Mouse (Mus musculus) intestine, embryonic 14.5 days (tissue): Measurements from ENCODE around the gene Angptl1. TPM values are rescaled to one million over a fixed set of nuclear protein-coding genes. Genes with fewer than 3 reads are reported as not detected.
A peak's percentile ranks its signal among the peaks of the same experiment; 100 is the strongest.

Experiments
- ATAC-seq: fragments of 200-750 bp; cut with Nextera tagmentation; replicated peaks from 2 replicates; pipeline ENCODE4 v1.8.0; 2017; ENCODE audit warnings: low read depth, moderate number of reproducible peaks, moderate TSS enrichment, moderate library complexity; ENCODE audit not compliant: low FRiP score, low TSS enrichment
- DNase-seq: peaks from one replicate; pipeline ENCODE4 v3.0.0-alpha.2; 2018; ENCODE audit warnings: low spot score
- H3K27ac ChIP-seq: fragments of 300-500 bp; sonication (generic); 2 replicates; pipeline ENCODE4 v1.5.1; 2014; ENCODE audit warnings: low read depth, mild to moderate bottlenecking, control low read depth
- H3K27me3 ChIP-seq: fragments of 300-500 bp; sonication (generic); replicated peaks from 2 replicates; pipeline ENCODE4 v1.6.1; 2014; ENCODE audit warnings: low read length, control low read depth; ENCODE audit not compliant: control insufficient read depth, insufficient read depth
- H3K36me3 ChIP-seq: fragments of 300-500 bp; sonication (generic); 2 replicates; pipeline ENCODE4 v1.6.1; 2014; ENCODE audit warnings: low read length, control low read depth; ENCODE audit not compliant: control insufficient read depth, insufficient read depth
- H3K4me1 ChIP-seq: fragments of 300-500 bp; sonication (generic); replicated peaks from 2 replicates; pipeline ENCODE4 v1.6.1; 2014; ENCODE audit warnings: low read length, control low read depth, mixed read lengths; ENCODE audit not compliant: control insufficient read depth, insufficient read depth
- H3K4me2 ChIP-seq: fragments of 300-500 bp; sonication (generic); 2 replicates; pipeline ENCODE4 v1.6.1; 2014; ENCODE audit warnings: low read length
- H3K4me3 ChIP-seq: fragments of 300-500 bp; sonication (generic); 2 replicates; pipeline ENCODE4 v1.5.1; 2014; ENCODE audit warnings: low read depth, low read length, control low read depth, mixed read lengths
- H3K9ac ChIP-seq: fragments of 300-500 bp; sonication (generic); 2 replicates; pipeline ENCODE4 v1.6.1; 2014; ENCODE audit warnings: mild to moderate bottlenecking, low read length
- H3K9me3 ChIP-seq: fragments of 300-500 bp; sonication (generic); 2 replicates; pipeline ENCODE4 v1.6.1; 2016; ENCODE audit warnings: low read length, control low read depth; ENCODE audit not compliant: control insufficient read depth
- whole genome bisulfite sequencing: fragments of 180-500 bp; shearing (Covaris S2); extraction: QIAGEN DNeasy Blood & Tissue Kit; methylation state at CpG from one replicate; pipeline ENCODE4 v1.1.7; 2014; 5-methylcytosine and 5-hydroxymethylcytosine counted together
- polyA plus RNA-seq: library from polyadenylated mRNA; unstranded; fragments of >200 nt; fragmentation: Nextera tagmentation; extraction: Ambion mirVana; gene quantifications from 2 replicates; pipeline ENCODE4 v1.2.1, GENCODE M21; 2014

Gene Angptl1
- polyA plus RNA-seq, 1 experiment from 2014 or later = 38.7 TPM

DNA sequence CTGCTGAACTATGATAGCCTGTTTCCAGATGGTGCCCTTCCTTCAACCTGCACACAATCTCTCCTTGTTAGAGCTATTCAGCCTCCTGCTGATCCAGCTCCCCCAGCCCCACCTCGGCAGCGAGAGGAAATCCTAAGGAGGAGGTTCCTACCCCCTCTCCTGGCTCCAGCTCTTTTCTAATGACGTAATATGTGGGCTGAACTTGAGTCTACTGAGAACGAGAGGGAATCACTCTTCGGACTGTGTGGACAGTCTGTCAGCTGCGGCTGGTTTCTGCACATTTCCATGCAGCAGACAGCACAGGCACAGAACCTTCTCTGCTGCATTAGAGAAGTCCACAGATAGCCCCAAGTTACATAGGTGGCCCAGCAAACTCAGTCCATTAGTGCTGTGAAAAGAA is 333 bp downstream of the Angptl1 start:
- ATAC-seq (peak; percentile 88), DNase-seq (peak; percentile 78)
- WGBS = 0% methylated on average over 6 of the region's 6 CpGs
- Histone ChIP-seq H3K9me3 (no peaks in the 10 kb centered on the region), H3K27ac (peak overlapping the region; percentile 81), H3K9ac (peak overlapping the region; percentile 56), H3K4me1 (peaks cover 18% of the 10 kb centered on the region), H3K27me3 (no peaks in the 10 kb centered on the region), H3K4me3 (peak overlapping the region; percentile 48), H3K36me3 (no peaks in the 10 kb centered on the region), H3K4me2 (peak overlapping the region; percentile 55)

DNA sequence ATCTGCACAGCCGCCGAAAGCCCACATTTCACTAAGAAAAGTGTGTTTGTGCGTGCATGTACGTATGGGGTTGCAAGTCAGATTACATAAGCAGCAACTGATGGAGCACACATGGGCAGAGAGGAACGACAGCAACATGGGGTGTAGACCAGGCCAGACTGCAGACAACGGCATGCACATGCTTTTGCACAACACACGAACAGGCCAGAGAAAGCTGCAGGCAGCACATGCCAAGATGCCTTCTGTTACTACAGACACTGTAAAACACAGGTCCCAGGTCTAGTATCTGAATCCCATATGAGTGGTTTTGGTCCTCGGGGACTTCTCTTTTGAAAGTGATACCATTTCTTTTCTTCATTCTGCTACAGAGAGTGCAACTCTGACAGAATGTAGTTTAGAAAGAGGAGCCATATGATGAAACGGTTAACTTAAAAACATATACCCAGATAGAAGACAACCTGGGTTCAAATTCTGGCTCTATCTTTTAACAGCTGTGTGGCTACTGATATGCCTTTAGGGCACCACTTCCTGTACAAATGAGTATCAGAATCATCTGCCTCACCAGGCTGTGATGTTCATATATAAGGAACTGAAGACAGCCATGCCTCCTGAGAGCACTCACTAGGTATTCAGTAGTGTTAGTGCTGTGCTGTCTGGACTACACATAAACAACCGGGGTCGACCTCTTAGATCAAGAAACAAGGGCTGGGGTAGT is 3.4 kb downstream of the Angptl1 start:
- Histone ChIP-seq H3K9ac (no peak overlapping the region), H3K4me3 (peak overlapping the region; percentile 48; the same call in 1 of the 2 replicates), H3K4me2 (peak overlapping the region; percentile 55), H3K9me3 (no peaks in the 10 kb centered on the region), H3K27ac (peak overlapping the region; percentile 22; the same call in 1 of the 2 replicates), H3K27me3 (no peaks in the 10 kb centered on the region), H3K36me3 (peaks cover 11% of the 10 kb centered on the region; the same call in 1 of the 2 replicates), H3K4me1 (peaks cover 24% of the 10 kb centered on the region)
- WGBS = 43% methylated on average over 11 of the region's 11 CpGs
- ATAC-seq = no peak
- no peak for DNase-seq

DNA sequence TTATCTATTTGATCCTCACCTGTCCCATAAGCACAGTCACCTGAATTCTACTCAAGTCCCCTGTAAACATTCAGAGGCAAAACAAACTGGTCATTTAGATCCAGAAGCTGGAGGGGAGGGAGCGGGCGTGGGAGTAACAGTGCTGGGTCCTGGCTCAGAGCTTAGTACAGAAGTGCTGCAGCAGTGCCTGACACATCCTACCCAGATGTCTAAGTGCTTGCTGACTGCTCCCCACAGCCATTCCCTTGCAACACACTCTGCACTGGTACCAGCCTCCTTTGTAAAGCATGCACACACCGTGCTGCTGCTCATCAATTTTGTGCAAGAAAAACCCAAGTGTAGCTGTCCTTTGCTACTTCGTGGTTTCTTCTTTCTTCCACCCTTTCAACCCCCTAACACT is 8.7 kb downstream of the Angptl1 start:
- Histone ChIP-seq H3K4me1 (peaks cover 9% of the 10 kb centered on the region), H3K36me3 (peaks cover 11% of the 10 kb centered on the region; the same call in 1 of the 2 replicates), H3K27ac (no peak overlapping the region), H3K27me3 (no peaks in the 10 kb centered on the region), H3K4me3 (no peak overlapping the region), H3K9ac (no peak overlapping the region), H3K4me2 (no peak overlapping the region), H3K9me3 (no peaks in the 10 kb centered on the region)
- WGBS = 50% methylated on average over 4 of the region's 4 CpGs
- DNase-seq (no peak), ATAC-seq (no peak)

DNA sequence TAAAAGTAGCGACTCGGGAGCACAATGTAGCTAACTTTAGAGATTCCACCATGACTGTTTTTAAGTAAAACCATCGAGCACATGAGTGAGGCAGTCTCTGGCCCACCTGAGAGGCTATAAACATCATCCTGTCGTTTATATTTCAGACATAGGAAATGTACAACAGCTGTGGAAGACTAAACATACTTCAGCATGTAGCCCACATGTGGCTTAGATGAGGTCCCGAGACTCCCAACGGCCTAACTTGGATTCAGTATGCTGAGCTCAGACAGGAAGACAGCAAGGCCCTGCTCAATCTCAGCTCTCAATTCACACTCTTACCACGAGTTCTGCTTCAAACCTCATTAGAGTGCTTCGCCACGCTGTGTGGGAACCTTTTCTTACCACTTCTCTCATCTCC is 14.0 kb downstream of the Angptl1 start:
- 34% methylated on average over 9 of the region's 9 CpGs for WGBS
- Histone ChIP-seq H3K27me3 (no peaks in the 10 kb centered on the region), H3K9ac (no peak overlapping the region), H3K4me1 (peaks cover 11% of the 10 kb centered on the region), H3K27ac (peak overlapping the region; percentile 86), H3K9me3 (no peaks in the 10 kb centered on the region), H3K4me3 (no peak overlapping the region), H3K4me2 (no peak overlapping the region; the same call in 1 of the 2 replicates), H3K36me3 (no peaks in the 10 kb centered on the region; the same call in 1 of the 2 replicates)
- ATAC-seq (peak; percentile 60; the same call in 1 of the 2 replicates), DNase-seq (no peak)

DNA sequence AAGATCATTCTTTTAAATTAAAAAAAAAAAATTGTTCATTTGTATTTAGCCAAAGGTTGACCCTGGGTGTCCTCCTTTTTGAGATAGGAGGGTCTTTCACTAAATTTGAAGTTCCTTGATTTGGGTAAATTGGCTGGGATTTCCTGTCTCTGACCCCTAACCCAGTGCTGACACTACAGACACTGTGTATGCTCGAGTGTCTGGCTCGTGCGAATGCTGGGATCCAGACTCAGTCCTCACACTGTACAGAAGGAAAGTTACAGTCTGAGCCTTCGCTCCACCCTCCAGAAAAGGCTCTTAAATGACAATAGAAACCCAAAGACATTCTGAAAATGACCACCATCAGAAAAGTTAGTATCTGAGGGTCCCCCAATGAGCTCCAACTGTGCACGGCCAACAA is 14.5 kb downstream of the Angptl1 start:
- H3K4me2 ChIP-seq = no peak overlapping the region
- DNase-seq = no peak
- H3K27me3 ChIP-seq = no peaks in the 10 kb centered on the region
- no peaks in the 10 kb centered on the region for H3K9me3 ChIP-seq
- WGBS = 55% methylated on average over 5 of the region's 5 CpGs
- H3K27ac ChIP-seq = peak overlapping the region; percentile 86
- no peak for ATAC-seq
- no peak overlapping the region for H3K9ac ChIP-seq
- peaks cover 11% of the 10 kb centered on the region for H3K4me1 ChIP-seq
- H3K4me3 ChIP-seq = no peak overlapping the region
- peaks cover 1% of the 10 kb centered on the region; the same call in 1 of the 2 replicates for H3K36me3 ChIP-seq

DNA sequence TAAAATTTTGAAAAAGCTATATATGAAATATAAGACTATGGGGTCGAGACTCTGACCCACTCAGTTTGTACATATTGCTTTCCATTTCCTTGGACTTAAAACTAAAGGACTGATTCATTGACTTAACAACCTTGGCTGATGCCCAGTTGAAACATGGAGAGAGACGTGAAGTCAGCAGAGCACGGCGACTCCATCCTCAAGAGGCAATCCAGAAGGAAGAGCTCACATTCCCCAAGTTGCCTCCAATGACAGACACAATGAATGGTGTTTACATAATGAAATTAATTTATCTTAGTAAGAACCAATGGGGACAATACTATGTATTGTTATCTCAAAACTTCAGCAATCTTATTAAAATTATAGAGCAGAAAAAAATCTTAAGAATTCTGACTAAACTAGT is 16.2 kb downstream of the Angptl1 start:
- no peak overlapping the region for H3K9ac ChIP-seq
- H3K27ac ChIP-seq = no peak overlapping the region
- ATAC-seq (no peak), DNase-seq (no peak)
- H3K4me2 ChIP-seq = no peak overlapping the region
- H3K36me3 ChIP-seq = peaks cover 9% of the 10 kb centered on the region
- H3K4me3 ChIP-seq = no peak overlapping the region
- H3K4me1 ChIP-seq = peaks cover 11% of the 10 kb centered on the region
- no peaks in the 10 kb centered on the region for H3K9me3 ChIP-seq
- no peaks in the 10 kb centered on the region for H3K27me3 ChIP-seq
- WGBS = 56% methylated on average over 4 of the region's 4 CpGs

DNA sequence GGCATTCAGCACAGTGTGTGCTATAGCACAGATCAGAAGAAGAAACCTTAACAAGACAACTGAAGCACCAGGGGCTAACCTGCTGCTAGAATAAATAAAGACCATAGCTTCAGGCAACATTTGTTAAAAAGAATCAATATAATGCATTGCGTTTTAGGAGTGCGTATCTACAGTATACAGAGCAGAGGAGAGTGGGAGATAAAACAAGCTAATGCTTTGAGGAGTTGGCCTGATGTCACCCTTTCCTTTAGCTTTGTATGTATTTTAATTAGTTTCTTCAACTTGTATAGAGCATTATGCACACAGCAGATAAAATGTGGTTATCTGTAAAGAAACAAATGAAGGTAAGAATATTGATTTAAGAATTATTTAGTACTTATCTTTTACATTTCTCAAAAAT is 18.3 kb downstream of the Angptl1 start:
- ATAC-seq (no peak), DNase-seq (no peak)
- Histone ChIP-seq H3K27ac (no peak overlapping the region), H3K4me2 (no peak overlapping the region), H3K4me1 (peaks cover 11% of the 10 kb centered on the region), H3K9ac (no peak overlapping the region), H3K4me3 (no peak overlapping the region), H3K36me3 (peaks cover 9% of the 10 kb centered on the region), H3K9me3 (no peaks in the 10 kb centered on the region), H3K27me3 (no peaks in the 10 kb centered on the region)
- 75% methylated on average over 2 of the region's 2 CpGs for WGBS

DNA sequence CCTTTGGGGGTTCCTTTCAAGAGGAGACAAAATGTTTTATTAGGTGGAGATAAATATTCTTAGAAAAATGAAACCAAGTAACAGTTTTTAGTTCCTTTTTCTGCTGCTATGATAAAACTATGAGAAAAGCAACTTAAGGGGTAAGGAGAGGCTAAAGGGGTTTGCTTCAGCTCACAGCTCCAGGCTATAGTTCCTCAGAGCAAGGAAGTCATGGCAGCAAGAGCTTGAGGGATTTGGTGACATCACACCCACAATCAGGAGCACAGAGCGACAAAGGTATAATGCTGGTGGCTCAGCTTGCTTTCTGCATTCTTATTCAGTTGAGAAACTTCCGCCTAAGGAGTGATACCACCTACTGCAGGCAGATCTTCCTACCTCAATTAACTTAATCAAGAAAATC is 20.8 kb downstream of the Angptl1 start:
- H3K9ac ChIP-seq = no peak overlapping the region

DNA sequence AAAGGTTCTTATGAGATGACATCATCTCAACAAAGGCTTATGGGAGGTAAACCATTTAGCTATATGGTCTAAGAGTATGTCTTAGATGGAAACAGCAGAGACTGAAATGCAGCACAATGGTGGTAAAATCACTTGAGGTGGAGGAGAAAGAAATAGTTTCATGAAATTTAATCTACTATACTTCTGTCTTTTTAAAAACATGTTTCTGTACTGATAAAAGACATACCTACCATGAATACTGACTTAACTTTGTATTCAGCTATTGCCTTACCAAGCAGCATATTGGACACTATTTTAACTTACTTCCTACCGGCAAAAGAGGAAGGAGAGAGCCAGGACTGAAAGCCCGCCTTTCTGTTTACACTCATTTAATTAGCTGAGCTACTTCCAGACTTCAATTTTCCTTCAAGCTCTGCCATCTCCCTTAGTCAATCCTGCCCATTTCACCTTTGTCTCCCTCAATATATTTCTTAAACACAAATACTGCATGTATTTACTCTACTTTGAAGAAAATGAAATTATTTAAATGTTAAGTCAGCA is 21.4 kb downstream of the Angptl1 start:
- DNase-seq (no peak), ATAC-seq (no peak)
- Histone ChIP-seq H3K27ac (no peak overlapping the region), H3K4me1 (peaks cover 12% of the 10 kb centered on the region), H3K27me3 (no peaks in the 10 kb centered on the region), H3K9me3 (no peaks in the 10 kb centered on the region), H3K9ac (no peak overlapping the region), H3K4me2 (no peak overlapping the region), H3K36me3 (peaks cover 9% of the 10 kb centered on the region), H3K4me3 (no peak overlapping the region)
- WGBS = 58% methylated on average over 2 of the region's 2 CpGs

More for the DNA sequence above, 20.8 kb downstream of the Angptl1 start:
- H3K9me3 ChIP-seq = no peaks in the 10 kb centered on the region
- WGBS = 92% methylated on average over 2 of the region's 2 CpGs
- peaks cover 9% of the 10 kb centered on the region for H3K36me3 ChIP-seq
- H3K27me3 ChIP-seq = no peaks in the 10 kb centered on the region
- H3K4me2 ChIP-seq = no peak overlapping the region
- H3K27ac ChIP-seq = no peak overlapping the region
- no peak for ATAC-seq
- H3K4me1 ChIP-seq = peaks cover 8% of the 10 kb centered on the region; the same call in 1 of the 2 replicates
- no peak for DNase-seq
- no peak overlapping the region for H3K4me3 ChIP-seq
